ENCODE assay signal across 18 mouse cellular contexts in genomic region chr3:122888371-122888819, GRCm38 (mm10). TPM values are rescaled to one million over a fixed set of nuclear protein-coding genes. Genes with fewer than 3 reads are reported as not detected.
DNase-seq lines count a peak whose midpoint lies in the region; ATAC-seq and TF ChIP-seq lines count a peak whose summit lies in the region.
"Had no signal": no experiment of that assay in that cellular context is flagged by ENCODE, and none has a peak within 500 bp of the region (broad histone marks: within the 10 kb centered on the region; RNA-seq: fewer than 3 reads in every experiment).

No protein-coding gene starts in this region.

- H3K4me1 ChIP-seq in lung, postnatal 0 days (ENCODE audit: insufficient read depth, low read depth, low read length), result no peaks in the 10 kb centered on the region
- no peaks in the 10 kb centered on the region for H3K4me1 ChIP-seq in stomach, postnatal 0 days (replicated peaks; ENCODE audit: control insufficient read depth, insufficient read depth)
- H3K4me1 ChIP-seq: embryonic facial prominence, embryonic 13.5 days; heart, embryonic 15.5 days had no signal

- TF ChIP-seq CTCF in lung, postnatal 0 days (IDR thresholded peaks at IDR 0.05), result no peak
- no peak for TF ChIP-seq CTCF in stomach, postnatal 0 days (IDR thresholded peaks at IDR 0.05; ENCODE audit: low read depth)

- no peak overlapping the region for H3K4me3 ChIP-seq in lung, postnatal 0 days (ENCODE audit: low read depth, low read length)
- H3K4me3 ChIP-seq in stomach, postnatal 0 days (ENCODE audit: low read depth, low read length), result no peak overlapping the region
- H3K4me3 ChIP-seq: embryonic facial prominence, embryonic 13.5 days; heart, embryonic 15.5 days; layer of hippocampus, adult 2 months had no signal

- H3K36me3 ChIP-seq in lung, postnatal 0 days (ENCODE audit: insufficient read depth, low read length), result no peaks in the 10 kb centered on the region
- H3K36me3 ChIP-seq in stomach, postnatal 0 days (ENCODE audit: control insufficient read depth, insufficient read depth, low read length), result no peaks in the 10 kb centered on the region
- H3K36me3 ChIP-seq: embryonic facial prominence, embryonic 13.5 days; heart, embryonic 15.5 days had no signal

- 49% methylated on average over 5 of the region's 5 CpGs for WGBS in lung, postnatal 0 days
- 48% methylated on average over 5 of the region's 5 CpGs for WGBS in stomach, postnatal 0 days

- peak; percentile 55 for DNase-seq in urinary bladder, postnatal 14 days (ENCODE audit: low spot score)
- DNase-seq in urinary bladder, postnatal 10 days (ENCODE audit: low spot score), result no peak
- peak; percentile 57 for DNase-seq in lung, postnatal 0 days (ENCODE audit: low spot score)
- peak; percentile 76 for DNase-seq in stomach, postnatal 0 days (ENCODE audit: low spot score)
- DNase-seq in cerebellum, adult 11 months, result no peak
- DNase-seq in cerebellum, adult 18-20 months, result no peak
- DNase-seq in frontal cortex, postnatal 36 days (ENCODE audit: low spot score in 2 of 2), result no peak
- DNase-seq: adrenal gland, postnatal 25 days; cerebellum, adult 2 months; kidney, adult 8-10 months; thymus, postnatal 25 days had no signal

- H3K9ac ChIP-seq in lung, postnatal 0 days (replicated peaks; ENCODE audit: low read depth), result no peak overlapping the region
- H3K9ac ChIP-seq in stomach, postnatal 0 days (ENCODE audit: low read length), result no peak overlapping the region
- H3K9ac ChIP-seq: embryonic facial prominence, embryonic 13.5 days; heart, embryonic 15.5 days had no signal

- H3K27me3 ChIP-seq in lung, postnatal 0 days (replicated peaks; ENCODE audit: insufficient read depth, low read length), result no peaks in the 10 kb centered on the region
- H3K27me3 ChIP-seq in stomach, postnatal 0 days (ENCODE audit: control insufficient read depth, insufficient read depth, low read length), result no peaks in the 10 kb centered on the region
- H3K27me3 ChIP-seq: embryonic facial prominence, embryonic 13.5 days; heart, embryonic 15.5 days had no signal

- H3K4me2 ChIP-seq in lung, postnatal 0 days (replicated peaks; ENCODE audit: low read depth, low read length), result no peak overlapping the region
- H3K4me2 ChIP-seq in stomach, postnatal 0 days (replicated peaks; ENCODE audit: low read depth), result no peak overlapping the region
- H3K4me2 ChIP-seq: embryonic facial prominence, embryonic 13.5 days; heart, embryonic 15.5 days had no signal

- peak; percentile 53; the same call in 1 of the 2 replicates for TF ChIP-seq EP300 in lung, postnatal 0 days (IDR thresholded peaks at IDR 0.05)
- peak; percentile 35 for TF ChIP-seq EP300 in stomach, postnatal 0 days (optimal IDR thresholded peaks at IDR 0.05)

- H3K9me3 ChIP-seq in lung, postnatal 0 days (ENCODE audit: low read length), result no peaks in the 10 kb centered on the region
- no peaks in the 10 kb centered on the region for H3K9me3 ChIP-seq in stomach, postnatal 0 days (ENCODE audit: control insufficient read depth, low read length)
- H3K9me3 ChIP-seq: embryonic facial prominence, embryonic 13.5 days; heart, embryonic 15.5 days had no signal

- no peak overlapping the region for H3K27ac ChIP-seq in lung, postnatal 0 days (ENCODE audit: low read length)
- H3K27ac ChIP-seq in stomach, postnatal 0 days (replicated peaks), result peak overlapping the region; percentile 89
- H3K27ac ChIP-seq: embryonic facial prominence, embryonic 13.5 days; heart, embryonic 15.5 days; layer of hippocampus, adult 2 months; macrophage had no signal

- ATAC-seq in common myeloid progenitor, adult 5-6 weeks (replicated peaks; ENCODE audit: low read depth, poor library complexity, severe bottlenecking), result peak; percentile 58
- peak; percentile 74 for ATAC-seq in lung, postnatal 0 days
- peak; percentile 94 for ATAC-seq in stomach, postnatal 0 days (ENCODE audit: low FRiP score, low TSS enrichment)

RNA-seq across cellular contexts. Expression of gene Fabp2, which starts 6.5 kb away (rescaled TPM):
- not detected in 2 replicates for total RNA-seq in common myeloid progenitor, adult 5-6 weeks (2017)
- 0.12 TPM in 1 of 2 replicates, not detected in the other for polyA plus RNA-seq in lung, postnatal 0 days (2015; fragmentation: Nextera tagmentation; extraction: Ambion mirVana)
- polyA plus RNA-seq in stomach, postnatal 0 days (2015; fragmentation: Nextera tagmentation; extraction: Ambion mirVana), result 18.2 and 21.5 TPM in 2 replicates
- total RNA-seq: adrenal gland, postnatal 25 days; gastrocnemius, adult 18-20 months; layer of hippocampus, adult 2 months; left cerebral cortex, postnatal 25 days had no signal
- polyA plus RNA-seq: cerebellum, adult 2 months; embryonic facial prominence, embryonic 13.5 days; macrophage had no signal

RNA-seq across cellular contexts. Expression of gene Gm10959, which starts 30.8 kb away (rescaled TPM):
- total RNA-seq in common myeloid progenitor, adult 5-6 weeks (2017), result not detected in 2 replicates
- not detected in 2 replicates for polyA plus RNA-seq in lung, postnatal 0 days (2015; fragmentation: Nextera tagmentation; extraction: Ambion mirVana)
- polyA plus RNA-seq in stomach, postnatal 0 days (2015; fragmentation: Nextera tagmentation; extraction: Ambion mirVana), result not detected in 2 replicates
- total RNA-seq: adrenal gland, postnatal 25 days; gastrocnemius, adult 18-20 months; layer of hippocampus, adult 2 months; left cerebral cortex, postnatal 25 days had no signal
- polyA plus RNA-seq: cerebellum, adult 2 months; embryonic facial prominence, embryonic 13.5 days; heart, embryonic 15.5 days; macrophage had no signal

RNA-seq across cellular contexts. Expression of gene 1810037I17Rik, which starts 35.6 kb away (rescaled TPM):
- total RNA-seq in common myeloid progenitor, adult 5-6 weeks (2017), result 27.8 and 34.7 TPM in 2 replicates
- polyA plus RNA-seq in lung, postnatal 0 days (2015; fragmentation: Nextera tagmentation; extraction: Ambion mirVana), result 162 TPM in 2 replicates
- 385 and 409 TPM in 2 replicates for polyA plus RNA-seq in stomach, postnatal 0 days (2015; fragmentation: Nextera tagmentation; extraction: Ambion mirVana)

Comparison
In these comparisons a context has a peak if more than half of its experiments do, and no peak if none do; other contexts are left out.
1. DNase-seq: peak in urinary bladder, postnatal 14 days (single experiment), lung, postnatal 0 days (single experiment) and stomach, postnatal 0 days (single experiment); none in urinary bladder, postnatal 10 days (single experiment), cerebellum, adult 11 months (single experiment), cerebellum, adult 18-20 months (0 of 2) and frontal cortex, postnatal 36 days (0 of 2).
2. RNA of gene Fabp2, which starts 6.5 kb away (polyA plus RNA-seq): 18.2 to 21.5 TPM in stomach, postnatal 0 days; 0.12 TPM in lung, postnatal 0 days; every median in the first group is over 10 times any median in the second.
3. Peak in every context shown above with its lines, with median percentiles within 50 percentile points of each other: ATAC-seq.